Mouse (Mus musculus) megakaryocyte progenitor cell, adult 5-6 weeks (primary cell): ENCODE measurements around the gene Spint1. TPM values are rescaled to one million over a fixed set of nuclear protein-coding genes. Genes with fewer than 3 reads are reported as not detected.

Experiments used
- ATAC-seq: replicated peaks from 2 replicates; pipeline ENCODE4 v1.8.0; 2016; ENCODE audit warnings: mild to moderate bottlenecking, moderate TSS enrichment, inconsistent platforms; ENCODE audit not compliant: poor library complexity
- total RNA-seq, 2 experiments: library from RNA; stranded (forward) in 1 of 2; stranded (reverse) in 1 of 2; fragments of 157-497, 149-512 nt in 1 of 2; fragments of 200-1000 nt in 1 of 2; gene quantifications; 2 replicates each; pipeline versions ENCODE4 v1.2.3 to v1.2.4; 2015 to 2017

Gene Spint1
- 0.20 and 0.44 TPM in 2 replicates for total RNA-seq (2015)
- 0.14 TPM in 1 of 2 replicates, not detected in the other for total RNA-seq (2017)

- ATAC-seq, result no peak
These were observed at the start of gene Spint1 for GRCm38 (mm10) chr2:119237210-119237870. Spint1 (plus strand) TSS chr2:119237362.

- ATAC-seq, result peak; percentile 98
These were observed 48.0 kb upstream of the Spint1 start for GRCm38 (mm10) chr2:119189029-119189710.

GRCm38 (mm10) chr2:119190969-119191368 is 46.2 kb upstream of the Spint1 start:
- no peak for ATAC-seq

- ATAC-seq, result no peak
These were observed 43.0 kb upstream of the Spint1 start for GRCm38 (mm10) chr2:119194140-119194539.

GRCm38 (mm10) chr2:119196316-119197108 is 40.6 kb upstream of the Spint1 start:
- no peak for ATAC-seq

- no peak for ATAC-seq
These were observed 39.7 kb upstream of the Spint1 start for GRCm38 (mm10) chr2:119197493-119197892.

- ATAC-seq, result no peak
These were observed 39.1 kb upstream of the Spint1 start for GRCm38 (mm10) chr2:119198049-119198448.

GRCm38 (mm10) chr2:119198934-119199333 is 38.2 kb upstream of the Spint1 start:
- no peak for ATAC-seq

- ATAC-seq, result no peak
These were observed 34.2 kb upstream of the Spint1 start for GRCm38 (mm10) chr2:119202914-119203453.

GRCm38 (mm10) chr2:119203871-119204460 is 33.2 kb upstream of the Spint1 start:
- no peak for ATAC-seq

GRCm38 (mm10) chr2:119207961-119208343 is 29.2 kb upstream of the Spint1 start:
- ATAC-seq, result peak; percentile 7

- ATAC-seq, result peak; percentile 92
These were observed 28.6 kb upstream of the Spint1 start, which contains the start of the genes Zfyve19 and Dnajc17 for GRCm38 (mm10) chr2:119208344-119209175. Zfyve19 (plus strand) TSS chr2:119208617. Dnajc17 (minus strand) TSS chr2:119208795.

- no peak; the same call in 1 of the 2 replicates for ATAC-seq
These were observed 28.0 kb upstream of the Spint1 start for GRCm38 (mm10) chr2:119209176-119209507.

- no peak for ATAC-seq
These were observed 7.1 kb upstream of the Spint1 start, which contains the start of gene Ppp1r14d for GRCm38 (mm10) chr2:119229775-119230704. Ppp1r14d (minus strand) TSS chr2:119229906.

- ATAC-seq, result no peak
These were observed 416 bp upstream of the Spint1 start for GRCm38 (mm10) chr2:119236682-119237209.

GRCm38 (mm10) chr2:119237871-119238220 is 684 bp downstream of the Spint1 start:
- ATAC-seq, result no peak; the same call in 1 of the 2 replicates

GRCm38 (mm10) chr2:119238671-119239070 is 1.5 kb downstream of the Spint1 start:
- ATAC-seq, result no peak

GRCm38 (mm10) chr2:119240075-119240818 is 3.1 kb downstream of the Spint1 start:
- no peak for ATAC-seq
